Mouse (Mus musculus): Measurements from ENCODE around the gene St3gal3.

Gene St3gal3

GRCm38 (mm10) chr4:118089939-118090338 is 44.8 kb downstream of the St3gal3 start:
- peak; percentile 60 for DNase-seq (ENCODE audit: low spot score)

GRCm38 (mm10) chr4:118088771-118089170 is 45.9 kb downstream of the St3gal3 start:
- DNase-seq (ENCODE audit: low spot score), result no peak

GRCm38 (mm10) chr4:118085025-118085424 is 49.7 kb downstream of the St3gal3 start:
- DNase-seq (ENCODE audit: low spot score), result no peak

GRCm38 (mm10) chr4:118083217-118083951 is 51.3 kb downstream of the St3gal3 start:
- peak; percentile 98 for DNase-seq (ENCODE audit: low spot score)

- DNase-seq (ENCODE audit: low spot score), result no peak
These were observed 52.9 kb downstream of the St3gal3 start for GRCm38 (mm10) chr4:118081608-118082331.

GRCm38 (mm10) chr4:118080481-118080880 is 54.2 kb downstream of the St3gal3 start:
- DNase-seq (ENCODE audit: low spot score), result no peak

- no peak for DNase-seq (ENCODE audit: low spot score)
These were observed 55.5 kb downstream of the St3gal3 start for GRCm38 (mm10) chr4:118079195-118079594.

- DNase-seq (ENCODE audit: low spot score), result no peak
These were observed 56.1 kb downstream of the St3gal3 start for GRCm38 (mm10) chr4:118078576-118078975.

- DNase-seq (ENCODE audit: low spot score), result no peak
These were observed 57.4 kb downstream of the St3gal3 start for GRCm38 (mm10) chr4:118077293-118077752.

- DNase-seq (ENCODE audit: low spot score), result no peak
These were observed 58.1 kb downstream of the St3gal3 start for GRCm38 (mm10) chr4:118076648-118077047.

- DNase-seq (ENCODE audit: low spot score), result no peak
These were observed 59.4 kb downstream of the St3gal3 start for GRCm38 (mm10) chr4:118075343-118075742.

GRCm38 (mm10) chr4:118074236-118074635 is 60.5 kb downstream of the St3gal3 start:
- no peak for DNase-seq (ENCODE audit: low spot score)

- no peak for DNase-seq (ENCODE audit: low spot score)
These were observed 61.6 kb downstream of the St3gal3 start for GRCm38 (mm10) chr4:118073128-118073527.

- no peak for DNase-seq (ENCODE audit: low spot score)
These were observed 62.8 kb downstream of the St3gal3 start for GRCm38 (mm10) chr4:118071891-118072290.

GRCm38 (mm10) chr4:118070255-118071234 is 64.2 kb downstream of the St3gal3 start:
- no peak for DNase-seq (ENCODE audit: low spot score)

- no peak for DNase-seq (ENCODE audit: low spot score)
These were observed 72.8 kb downstream of the St3gal3 start for GRCm38 (mm10) chr4:118061809-118062463.

GRCm38 (mm10) chr4:118060915-118061530 is 73.7 kb downstream of the St3gal3 start:
- DNase-seq (ENCODE audit: low spot score), result no peak

GRCm38 (mm10) chr4:118059816-118060475 is 74.8 kb downstream of the St3gal3 start:
- no peak for DNase-seq (ENCODE audit: low spot score)

- DNase-seq (ENCODE audit: low spot score), result no peak
These were observed 76.5 kb downstream of the St3gal3 start for GRCm38 (mm10) chr4:118058116-118058677.

- DNase-seq (ENCODE audit: low spot score), result no peak
These were observed 77.6 kb downstream of the St3gal3 start for GRCm38 (mm10) chr4:118057076-118057475.

Data from retina, embryonic 14.5 days (tissue).